Mouse (Mus musculus) cerebellum, adult 2 months (tissue): Measurements from ENCODE around the gene Tmem136. TPM values are rescaled to one million over a fixed set of nuclear protein-coding genes. Genes with fewer than 3 reads are reported as not detected.
"Not testable (repeated sequence)": the region's sequence is repeated elsewhere in the genome, so short reads cannot be mapped to it uniquely, and the experiment has no call there.

Experiments used
- DNase-seq, 2 experiments: peaks; one replicate each; pipeline ENCODE4 v3.0.0; 2021
- H3K27ac ChIP-seq: fragments of 200-500 bp; 2 replicates; pipeline ENCODE4 v1.5.1; 2012; ENCODE audit warnings: low read length, control low read depth, inconsistent platforms; ENCODE audit not compliant: insufficient read depth
- H3K27me3 ChIP-seq: fragments of 200-500 bp; 2 replicates; pipeline ENCODE4 v1.6.1; 2012; ENCODE audit warnings: inconsistent platforms, mild to moderate bottlenecking, low read length, moderate library complexity; ENCODE audit not compliant: control insufficient read depth, insufficient read depth
- H3K4me1 ChIP-seq: fragments of 200-500 bp; 2 replicates; pipeline ENCODE4 v1.6.1; 2011; ENCODE audit warnings: low read length; ENCODE audit not compliant: control insufficient read depth, insufficient read depth
- H3K4me3 ChIP-seq: fragments of 200-500 bp; replicated peaks from 2 replicates; pipeline ENCODE3; 2011; ENCODE audit warnings: mild to moderate bottlenecking, low read depth, low read length, control low read depth; ENCODE audit not compliant: insufficient read depth
- CTCF ChIP-seq: fragments of 200-500 bp; IDR thresholded peaks from 2 replicates; pipeline ENCODE4 v1.5.1; 2011; ENCODE audit warnings: low read depth, mild to moderate bottlenecking, control low read depth, low read length, moderate library complexity, borderline replicate concordance; ENCODE audit not compliant: insufficient read depth
- POLR2A ChIP-seq: fragments of 200-500 bp; IDR thresholded peaks from 2 replicates; pipeline ENCODE4 v1.6.1; 2011; ENCODE audit warnings: low read length, control low read depth, borderline replicate concordance; ENCODE audit not compliant: insufficient read depth
- WGBS: fragments of 180-500 bp; shearing (Covaris S2); methylation state at CpG from one replicate; pipeline ENCODE4 v1.1.7; 2018; 5-methylcytosine and 5-hydroxymethylcytosine counted together
- polyA plus RNA-seq: library from polyadenylated mRNA; depleted of rRNA; stranded (reverse); fragments of >200 nt; gene quantifications from 2 replicates; pipeline ENCODE4 v1.2.3, GENCODE M21; 2012

The Tmem136 gene
- polyA plus RNA-seq, 1 experiment: 17.4 TPM

- H3K27me3 ChIP-seq: no peaks in the 10 kb centered on the region
- peak; percentile 50 to 58 for DNase-seq
- no peak overlapping the region for H3K4me3 ChIP-seq
- no peak overlapping the region for H3K27ac ChIP-seq
- no peak for TF ChIP-seq POLR2A
- peak; percentile 75 for TF ChIP-seq CTCF
- H3K4me1 ChIP-seq: no peaks in the 10 kb centered on the region
- whole genome bisulfite sequencing: 2% methylated on average over 4 of the region's 4 CpGs
Measured at GRCm38 (mm10) chr9:43141839-43142238, 25.5 kb upstream of the Tmem136 start.

GRCm38 (mm10) chr9:43133525-43133924 is 17.2 kb upstream of the Tmem136 start:
- 64% methylated on average over 3 of the region's 3 CpGs for WGBS
- H3K27me3 ChIP-seq: no peaks in the 10 kb centered on the region
- no peak overlapping the region for H3K27ac ChIP-seq
- no peak overlapping the region for H3K4me3 ChIP-seq
- DNase-seq: no peak
- no peak for TF ChIP-seq POLR2A
- no peak for TF ChIP-seq CTCF
- H3K4me1 ChIP-seq: no peaks in the 10 kb centered on the region

GRCm38 (mm10) chr9:43132380-43132779 is 16.0 kb upstream of the Tmem136 start:
- TF ChIP-seq POLR2A (no peak), CTCF (no peak)
- WGBS: 55% methylated on average over 4 of the region's 4 CpGs
- H3K27ac ChIP-seq: no peak overlapping the region
- peaks cover 4% of the 10 kb centered on the region; the same call in 1 of the 2 replicates for H3K4me1 ChIP-seq
- no peak for DNase-seq
- H3K27me3 ChIP-seq: no peaks in the 10 kb centered on the region
- no peak overlapping the region for H3K4me3 ChIP-seq

- Histone ChIP-seq H3K27ac (no peak overlapping the region), H3K27me3 (no peaks in the 10 kb centered on the region), H3K4me3 (no peak overlapping the region), H3K4me1 (peaks cover 9% of the 10 kb centered on the region)
- WGBS: 89% methylated on average over 5 of the region's 5 CpGs
- TF ChIP-seq CTCF (no peak), POLR2A (no peak)
- DNase-seq: no peak
Measured at GRCm38 (mm10) chr9:43131940-43132339, 15.6 kb upstream of the Tmem136 start.

- H3K4me3 ChIP-seq: no peak overlapping the region
- 96% methylated on average over 2 of the region's 2 CpGs for WGBS
- DNase-seq: no peak
- no peak for TF ChIP-seq CTCF
- no peak for TF ChIP-seq POLR2A
- no peak overlapping the region for H3K27ac ChIP-seq
- peaks cover 11% of the 10 kb centered on the region for H3K4me1 ChIP-seq
- H3K27me3 ChIP-seq: no peaks in the 10 kb centered on the region
Measured at GRCm38 (mm10) chr9:43130684-43131083, 14.3 kb upstream of the Tmem136 start.

- TF ChIP-seq CTCF (no peak), POLR2A (no peak)
- no peak overlapping the region for H3K27ac ChIP-seq
- 27% methylated on average over 10 of the region's 10 CpGs for WGBS
- H3K27me3 ChIP-seq: no peaks in the 10 kb centered on the region
- H3K4me1 ChIP-seq: peaks cover 11% of the 10 kb centered on the region
- no peak overlapping the region for H3K4me3 ChIP-seq
- DNase-seq: peak in 1 of 2 experiments; percentile 33
Measured at GRCm38 (mm10) chr9:43127101-43127787, 10.9 kb upstream of the Tmem136 start.

GRCm38 (mm10) chr9:43122379-43122778 is 6.0 kb upstream of the Tmem136 start:
- no peak for DNase-seq
- WGBS: 24% methylated on average over 1 of the region's 1 CpGs
- Histone ChIP-seq H3K27ac (no peak overlapping the region), H3K27me3 (no peaks in the 10 kb centered on the region), H3K4me1 (peaks cover 6% of the 10 kb centered on the region), H3K4me3 (no peak overlapping the region)
- TF ChIP-seq CTCF: peak; percentile 23; the same call in 1 of the 2 replicates
- TF ChIP-seq POLR2A: no peak

- DNase-seq, H3K4me1 ChIP-seq, H3K27ac ChIP-seq, H3K27me3 ChIP-seq, H3K4me3 ChIP-seq: not testable (repeated sequence)
- 88% methylated on average over 2 of the region's 2 CpGs for WGBS
Measured at GRCm38 (mm10) chr9:43121948-43122347, 5.6 kb upstream of the Tmem136 start.
